Mouse (Mus musculus) G1E (cell line): ENCODE measurements around the gene Top3b.

Experiments
- CTCF ChIP-seq: IDR thresholded peaks from 2 replicates; pipeline ENCODE4 v1.5.1; 2012; ENCODE audit warnings: low read depth, low read length, inconsistent platforms, mixed read lengths
- GATA1 ChIP-seq: IDR thresholded peaks from 2 replicates; pipeline ENCODE4 v1.6.1; 2012; ENCODE audit warnings: borderline replicate concordance, low read length, inconsistent platforms, mixed read lengths
- TAL1 ChIP-seq: conservative IDR thresholded peaks from 2 replicates; pipeline ENCODE4 v1.6.1; 2012; ENCODE audit warnings: low read depth, low read length, inconsistent platforms, mixed read lengths

- TF ChIP-seq CTCF (no peak), GATA1 (no peak), TAL1 (no peak)
Measured at GRCm38 (mm10) chr16:16918441-16919117, 48.0 kb downstream of the Top3b start.
